17 mouse cellular contexts compared by ENCODE assay signal in the genomic region with DNA sequence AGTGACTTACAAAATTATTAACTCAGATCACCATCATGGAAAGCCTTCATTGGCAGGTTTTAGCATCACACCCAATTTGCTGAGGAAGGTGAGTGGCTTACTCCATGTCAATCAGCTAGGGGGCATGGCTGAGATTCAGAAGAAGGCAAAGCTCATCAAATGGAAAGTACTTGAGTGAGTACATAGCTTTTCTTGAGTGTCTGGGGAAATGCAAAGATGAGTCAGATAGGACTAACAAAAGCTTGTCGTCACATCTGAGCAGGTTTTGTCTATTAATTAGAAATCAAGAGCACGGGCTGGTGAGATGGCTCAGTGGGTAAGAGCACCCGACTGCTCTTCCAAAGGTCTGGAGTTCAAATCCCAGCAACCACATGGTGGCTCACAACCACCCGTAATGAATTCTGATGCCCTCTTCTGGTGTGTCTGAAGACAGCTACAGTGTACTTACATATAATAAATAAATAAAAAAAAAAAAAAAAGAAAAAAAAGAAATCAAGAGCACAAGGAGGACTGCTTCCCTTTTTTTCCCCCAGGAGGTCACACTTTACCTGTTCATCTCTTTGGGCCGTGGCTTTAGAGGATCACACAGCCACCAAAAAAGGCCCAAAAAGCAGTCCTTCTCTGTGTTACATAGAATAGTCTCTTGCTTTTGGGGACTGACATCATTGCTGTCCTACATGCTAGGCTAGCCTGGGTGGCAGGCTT.
A peak's percentile ranks its signal among the peaks of the same experiment; 100 is the strongest.
DNase-seq lines count a peak whose midpoint lies in the region; ATAC-seq lines count a peak whose summit lies in the region.
"Had no signal": no experiment of that assay in that cellular context is flagged by ENCODE, and none has a peak within 500 bp of the region (broad histone marks: within the 10 kb centered on the region; RNA-seq: fewer than 3 reads in every experiment).

No protein-coding gene starts in this region.

- ATAC-seq in monocyte, adult 5-6 weeks (replicated peaks; ENCODE audit: insufficient number of reproducible peaks, low FRiP score, low TSS enrichment, poor library complexity, severe bottlenecking) = no peak

- peak; percentile 51 to 59 for DNase-seq in spleen, postnatal 36 days (ENCODE audit: low spot score in 2 of 2)
- no peak for DNase-seq in spleen, adult 12 weeks (ENCODE audit: low spot score)
- peak; percentile 60 to 61 for DNase-seq in B cell, adult 2 months
- DNase-seq in Muller cell, postnatal 12 days (ENCODE audit: inconsistent ontology term) = peak; percentile 39
- DNase-seq in naive thymus-derived CD4-positive, alpha-beta T cell, adult 2 months (ENCODE audit: low read depth) = peak; percentile 72
- no peak for DNase-seq in urinary bladder, postnatal 10 days (ENCODE audit: low spot score)
- no peak for DNase-seq in cerebellum, adult 11 months
- DNase-seq: adrenal gland, postnatal 10 days; cerebellum, postnatal 10 days; embryo, embryonic 11 days; gastrocnemius, adult 2 months; kidney, adult 8-10 months; kidney, postnatal 14 days; left cerebral cortex, postnatal 4 days; lung, adult 2 months; right cerebral cortex, adult 18-20 months had no signal

Comparison
In these comparisons a context has a peak if more than half of its experiments do, and no peak if none do; other contexts are left out.
1. DNase-seq: peak in spleen, postnatal 36 days (2 of 2), B cell, adult 2 months (2 of 2), Muller cell, postnatal 12 days (single experiment) and naive thymus-derived CD4-positive, alpha-beta T cell, adult 2 months (single experiment); none in spleen, adult 12 weeks (single experiment), urinary bladder, postnatal 10 days (single experiment) and cerebellum, adult 11 months (single experiment).